Mouse (Mus musculus): ENCODE results near the gene Mfsd6. TPM values are rescaled to one million over a fixed set of nuclear protein-coding genes. Genes with fewer than 3 reads are reported as not detected.
A peak's percentile ranks its signal among the peaks of the same experiment; 100 is the strongest.

The Mfsd6 gene
- 3.7 and 4.5 TPM in 2 replicates for polyA plus RNA-seq (2012; rRNA removed)

DNA sequence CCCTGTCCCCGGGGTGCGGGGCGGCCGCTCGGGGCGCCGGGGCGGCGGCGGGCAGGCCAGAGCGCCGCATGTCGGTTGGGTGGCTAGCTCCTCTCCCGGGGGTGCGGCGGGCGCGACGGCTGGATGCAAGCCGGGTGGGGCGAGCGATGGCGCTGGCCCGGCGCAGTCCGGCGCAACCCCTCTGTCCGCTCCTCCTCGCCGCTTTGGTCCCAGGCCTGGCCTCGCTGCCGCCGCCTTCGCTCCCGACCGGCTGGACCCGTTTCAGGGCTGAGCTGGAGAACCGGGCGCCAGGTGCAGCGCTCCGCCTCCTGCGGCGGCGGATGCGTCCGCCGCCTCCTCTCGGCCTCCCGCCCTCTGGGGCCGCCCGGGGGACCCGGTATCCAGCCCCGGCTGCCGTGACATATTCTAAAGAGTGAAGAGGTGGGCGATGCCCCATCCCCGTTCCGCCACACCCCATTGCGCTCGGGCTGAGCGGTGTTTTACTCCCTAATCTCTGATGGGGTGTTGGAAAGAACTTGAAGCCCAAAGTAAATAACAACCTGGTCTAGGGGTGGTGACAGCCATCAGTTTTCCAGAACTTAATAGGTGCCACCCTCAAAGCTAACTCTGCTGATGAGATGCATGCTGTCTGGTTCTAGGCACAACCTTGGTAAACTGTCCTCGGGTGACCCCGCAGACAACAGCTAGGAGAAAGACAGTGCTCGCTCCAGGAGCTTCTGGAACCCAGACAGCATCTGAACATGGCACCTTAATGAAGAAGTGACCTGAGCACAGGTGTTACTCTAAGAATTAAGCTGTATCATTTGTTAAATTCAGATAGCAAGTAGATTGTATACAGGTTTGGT is at the start of gene Mfsd6:
Gene Mfsd6, minus strand, starts transcription at position 407 of the 845 bp plus-strand sequence.
- 5% methylated on average over 53 of the region's 63 CpGs for WGBS
- H3K27ac ChIP-seq (ENCODE audit: insufficient read depth, low read length) = 0 out of 2 replicates have a peak within 1 kb of the TSS, but pooled peaks have one; percentile 4
- peaks cover 4% of the 10 kb centered on the region; the same call in 1 of the 2 replicates for H3K4me1 ChIP-seq (ENCODE audit: control insufficient read depth, insufficient read depth, insufficient read length)

GRCm38 (mm10) chr1:52765176-52766111 is 38.2 kb upstream of the Mfsd6 start:
- WGBS = 83% methylated on average over 7 of the region's 7 CpGs
- Histone ChIP-seq H3K27me3 (ENCODE audit: control insufficient read depth, insufficient read depth, low read length) (no peaks in the 10 kb centered on the region), H3K36me3 (ENCODE audit: control insufficient read depth, insufficient read depth, low read length) (no peaks in the 10 kb centered on the region), H3K27ac (ENCODE audit: insufficient read depth, low read length) (no peak overlapping the region), H3K4me3 (ENCODE audit: extremely low read depth, insufficient read depth, insufficient read length) (no peak overlapping the region), H3K4me1 (ENCODE audit: control insufficient read depth, insufficient read depth, insufficient read length) (peaks cover 3% of the 10 kb centered on the region; the same call in 1 of the 2 replicates)
- no peak for DNase-seq (ENCODE audit: low read depth in 1 of 2, low spot score in 2 of 2)
- no peak for TF ChIP-seq POLR2A (IDR thresholded peaks at IDR 0.05; ENCODE audit: low read depth, low read length)

More for the DNA sequence above, at the start of gene Mfsd6:
- Histone ChIP-seq H3K27me3 (ENCODE audit: control insufficient read depth, insufficient read depth, low read length) (peaks cover 5% of the 10 kb centered on the region; the same call in 1 of the 2 replicates), H3K4me3 (ENCODE audit: extremely low read depth, insufficient read depth, insufficient read length) (peak within 1 kb of the TSS; percentile 92), H3K36me3 (ENCODE audit: control insufficient read depth, insufficient read depth, low read length) (no peaks in the 10 kb centered on the region)
- DNase-seq (ENCODE audit: low read depth in 1 of 2, low spot score in 2 of 2) = peak in 1 of 2 experiments; percentile 38
- TF ChIP-seq POLR2A (IDR thresholded peaks at IDR 0.05; ENCODE audit: low read depth, low read length) = no peak
- TF ChIP-seq CTCF (IDR thresholded peaks at IDR 0.05; ENCODE audit: extremely low read depth, insufficient read depth, insufficient read length, insufficient replicate concordance) = no peak

- no peak for TF ChIP-seq CTCF (IDR thresholded peaks at IDR 0.05; ENCODE audit: extremely low read depth, insufficient read depth, insufficient read length, insufficient replicate concordance)
- no peak for TF ChIP-seq POLR2A (IDR thresholded peaks at IDR 0.05; ENCODE audit: low read depth, low read length)
- Histone ChIP-seq H3K27ac (ENCODE audit: insufficient read depth, low read length) (no peak overlapping the region), H3K27me3 (ENCODE audit: control insufficient read depth, insufficient read depth, low read length) (no peaks in the 10 kb centered on the region), H3K4me3 (ENCODE audit: extremely low read depth, insufficient read depth, insufficient read length) (peak overlapping the region; percentile 5; the same call in 1 of the 2 replicates), H3K36me3 (ENCODE audit: control insufficient read depth, insufficient read depth, low read length) (no peaks in the 10 kb centered on the region), H3K4me1 (ENCODE audit: control insufficient read depth, insufficient read depth, insufficient read length) (peaks cover 3% of the 10 kb centered on the region; the same call in 1 of the 2 replicates)
- no peak for DNase-seq (ENCODE audit: low read depth in 1 of 2, low spot score in 2 of 2)
- WGBS = 37% methylated on average over 4 of the region's 4 CpGs
These were observed 36.9 kb upstream of the Mfsd6 start for GRCm38 (mm10) chr1:52763894-52764809.

DNA sequence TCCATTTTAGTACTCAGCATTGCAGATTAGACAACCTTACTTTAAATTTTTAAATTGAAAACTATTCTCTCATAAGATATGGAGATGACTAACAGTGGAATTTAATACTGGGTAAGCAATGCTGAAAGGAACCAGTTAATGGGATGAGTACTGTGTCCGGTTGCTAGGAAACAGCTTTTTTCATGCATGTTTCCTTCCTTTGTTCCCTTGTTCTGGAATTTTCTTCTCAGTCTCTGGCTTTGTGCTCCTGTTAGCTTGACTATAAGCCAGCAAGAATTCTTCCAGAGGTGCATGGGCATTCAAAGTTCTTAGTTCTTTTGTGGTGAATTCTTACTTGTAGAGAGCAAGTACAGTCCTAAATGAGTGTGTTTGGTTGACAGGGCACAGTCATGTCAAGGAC is 30.9 kb upstream of the Mfsd6 start:
- Histone ChIP-seq H3K27me3 (ENCODE audit: control insufficient read depth, insufficient read depth, low read length) (no peaks in the 10 kb centered on the region), H3K4me1 (ENCODE audit: control insufficient read depth, insufficient read depth, insufficient read length) (no peaks in the 10 kb centered on the region), H3K27ac (ENCODE audit: insufficient read depth, low read length) (no peak overlapping the region), H3K4me3 (ENCODE audit: extremely low read depth, insufficient read depth, insufficient read length) (no peak overlapping the region), H3K36me3 (ENCODE audit: control insufficient read depth, insufficient read depth, low read length) (no peaks in the 10 kb centered on the region)
- 93% methylated on average over 1 of the region's 1 CpGs for WGBS
- TF ChIP-seq POLR2A (IDR thresholded peaks at IDR 0.05; ENCODE audit: low read depth, low read length) = no peak
- no peak for TF ChIP-seq CTCF (IDR thresholded peaks at IDR 0.05; ENCODE audit: extremely low read depth, insufficient read depth, insufficient read length, insufficient replicate concordance)
- DNase-seq (ENCODE audit: low read depth in 1 of 2, low spot score in 2 of 2) = no peak

- Histone ChIP-seq H3K27ac (ENCODE audit: insufficient read depth, low read length) (no peak overlapping the region), H3K36me3 (ENCODE audit: control insufficient read depth, insufficient read depth, low read length) (no peaks in the 10 kb centered on the region), H3K4me3 (ENCODE audit: extremely low read depth, insufficient read depth, insufficient read length) (no peak overlapping the region), H3K4me1 (ENCODE audit: control insufficient read depth, insufficient read depth, insufficient read length) (no peaks in the 10 kb centered on the region), H3K27me3 (ENCODE audit: control insufficient read depth, insufficient read depth, low read length) (no peaks in the 10 kb centered on the region)
- TF ChIP-seq POLR2A (IDR thresholded peaks at IDR 0.05; ENCODE audit: low read depth, low read length) (no peak), CTCF (IDR thresholded peaks at IDR 0.05; ENCODE audit: extremely low read depth, insufficient read depth, insufficient read length, insufficient replicate concordance) (no peak)
- DNase-seq (ENCODE audit: low read depth in 1 of 2, low spot score in 2 of 2) = no peak
- 93% methylated on average over 1 of the region's 1 CpGs for WGBS
These were observed 27.1 kb upstream of the Mfsd6 start for GRCm38 (mm10) chr1:52754331-52754730.

DNA sequence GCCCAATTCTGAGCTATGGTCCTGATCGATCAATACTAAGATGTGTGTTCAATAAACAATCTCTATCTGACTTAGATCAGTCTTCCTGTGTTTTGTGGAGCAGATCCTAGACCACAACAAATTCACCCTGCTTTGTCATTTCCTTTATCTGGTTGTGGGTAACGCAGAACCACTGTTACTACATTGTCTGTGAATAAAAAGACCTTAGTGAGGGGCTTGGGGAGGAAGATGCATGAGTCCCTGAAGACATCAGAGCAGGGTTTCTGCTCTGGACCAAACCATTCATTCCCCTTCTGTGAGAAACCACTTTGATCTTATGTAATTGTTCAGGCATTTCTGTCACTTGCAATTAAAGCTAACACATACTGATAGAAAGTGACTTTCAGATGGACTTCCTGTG is 26.6 kb upstream of the Mfsd6 start:
- no peaks in the 10 kb centered on the region for H3K36me3 ChIP-seq (ENCODE audit: control insufficient read depth, insufficient read depth, low read length)
- TF ChIP-seq POLR2A (IDR thresholded peaks at IDR 0.05; ENCODE audit: low read depth, low read length) (no peak), CTCF (IDR thresholded peaks at IDR 0.05; ENCODE audit: extremely low read depth, insufficient read depth, insufficient read length, insufficient replicate concordance) (no peak)
- H3K4me3 ChIP-seq (ENCODE audit: extremely low read depth, insufficient read depth, insufficient read length) = no peak overlapping the region
- WGBS = 45% methylated on average over 2 of the region's 2 CpGs
- H3K27ac ChIP-seq (ENCODE audit: insufficient read depth, low read length) = no peak overlapping the region
- H3K27me3 ChIP-seq (ENCODE audit: control insufficient read depth, insufficient read depth, low read length) = no peaks in the 10 kb centered on the region
- DNase-seq (ENCODE audit: low read depth in 1 of 2, low spot score in 2 of 2) = no peak
- H3K4me1 ChIP-seq (ENCODE audit: control insufficient read depth, insufficient read depth, insufficient read length) = no peaks in the 10 kb centered on the region
